Mouse (Mus musculus) megakaryocyte, embryonic 14.5 days (primary cell): ENCODE results near the gene Gm20825. TPM values are rescaled to one million over a fixed set of nuclear protein-coding genes. Genes with fewer than 3 reads are reported as not detected.
"Not testable (repeated sequence)": the region's sequence is repeated elsewhere in the genome, so short reads cannot be mapped to it uniquely, and the experiment has no call there.

Experiments used
- H3K27me3 ChIP-seq: replicated peaks from 2 replicates; pipeline ENCODE3; 2012; ENCODE audit warnings: inconsistent platforms
- H3K36me3 ChIP-seq: replicated peaks from 2 replicates; pipeline ENCODE3; 2012; ENCODE audit warnings: low read length, inconsistent platforms, mixed read lengths
- H3K4me1 ChIP-seq: 2 replicates; pipeline ENCODE4 v1.6.1; 2012; ENCODE audit warnings: inconsistent platforms
- H3K4me3 ChIP-seq: replicated peaks from 2 replicates; pipeline ENCODE3; 2012; ENCODE audit warnings: moderate library complexity, mild to moderate bottlenecking, inconsistent platforms
- H3K9me3 ChIP-seq: 2 replicates; pipeline ENCODE4 v1.6.1; 2012; ENCODE audit warnings: inconsistent platforms
- polyA plus RNA-seq: library from polyadenylated mRNA; stranded (reverse); fragments of >175 nt; gene quantifications from 2 replicates; pipeline ENCODE4 v1.2.3, GENCODE M21; 2012; ENCODE audit warnings: low replicate concordance; ENCODE audit not compliant: insufficient read depth

Gene Gm20825
- not detected in 2 replicates for polyA plus RNA-seq

DNA sequence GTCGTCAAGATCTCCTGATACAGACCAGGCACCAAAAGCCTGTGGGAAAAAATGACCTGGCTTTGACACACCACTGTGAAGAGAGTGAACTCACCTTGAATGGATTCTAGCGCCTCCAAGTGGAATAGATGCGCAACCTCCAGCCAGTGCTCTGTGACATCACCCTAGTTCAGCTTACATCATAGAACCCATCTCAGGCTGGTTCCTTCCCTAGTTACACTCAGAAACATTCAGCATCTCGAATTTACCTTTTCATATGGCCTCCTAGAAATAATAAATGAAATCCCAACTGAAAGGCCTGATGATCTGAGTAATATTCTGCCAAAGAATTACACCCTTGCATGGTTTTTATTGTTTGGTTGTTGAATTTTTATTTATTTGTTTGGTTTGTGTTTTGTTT is at the start of gene Gm20825:
Gene Gm20825, minus strand, starts transcription at position 101 of the 400 bp plus-strand sequence.
- not testable (repeated sequence) for H3K36me3 ChIP-seq, H3K9me3 ChIP-seq

More for the DNA sequence above, at the start of gene Gm20825:
- not testable (repeated sequence) for H3K4me1 ChIP-seq, H3K4me3 ChIP-seq, H3K27me3 ChIP-seq

Other genes with a start within 250 kb of the Gm20825 start
- not detected in 2 replicates for gene Gm29049, start 74.3 kb downstream of the Gm20825 start, polyA plus RNA-seq
- gene Gm20824, start 186.4 kb upstream of the Gm20825 start, polyA plus RNA-seq = not detected in 2 replicates